Mouse (Mus musculus) small intestine, adult 2 months (tissue): ENCODE measurements around the gene Ptprj. TPM values are rescaled to one million over a fixed set of nuclear protein-coding genes. Genes with fewer than 3 reads are reported as not detected.

Experiments
- H3K27ac ChIP-seq: fragments of 200-500 bp; 2 replicates; pipeline ENCODE4 v1.5.1; 2012; ENCODE audit warnings: low read depth, low read length, control low read depth, inconsistent platforms; ENCODE audit not compliant: insufficient read depth
- H3K27me3 ChIP-seq: fragments of 200-500 bp; 2 replicates; pipeline ENCODE4 v1.6.1; 2012; ENCODE audit warnings: mild to moderate bottlenecking, moderate library complexity, low read length, inconsistent platforms; ENCODE audit not compliant: control insufficient read depth, insufficient read depth
- H3K36me3 ChIP-seq: fragments of 200-500 bp; 2 replicates; pipeline ENCODE4 v1.6.1; 2012; ENCODE audit warnings: mild to moderate bottlenecking, low read length, control low read depth, inconsistent platforms; ENCODE audit not compliant: control insufficient read depth, insufficient read depth
- H3K4me1 ChIP-seq: fragments of 200-500 bp; 2 replicates; pipeline ENCODE4 v1.6.1; 2012; ENCODE audit warnings: low read length, inconsistent platforms, mixed read lengths; ENCODE audit not compliant: control insufficient read depth, insufficient read depth, insufficient read length
- H3K4me3 ChIP-seq: fragments of 200-500 bp; 2 replicates; pipeline ENCODE4 v1.5.1; 2012; ENCODE audit warnings: low read depth, mild to moderate bottlenecking, control low read depth, inconsistent platforms, low read length, moderate library complexity
- CTCF ChIP-seq: fragments of 200-500 bp; IDR thresholded peaks from 2 replicates; pipeline ENCODE4 v1.5.1; 2012; ENCODE audit warnings: low read depth, mild to moderate bottlenecking, control low read depth, inconsistent platforms, low read length, moderate library complexity, mixed read lengths; ENCODE audit not compliant: insufficient replicate concordance, insufficient read length; ENCODE audit errors: extremely low read depth
- POLR2A ChIP-seq: fragments of 200-500 bp; IDR thresholded peaks from 2 replicates; pipeline ENCODE4 v1.6.1; 2012; ENCODE audit warnings: low read depth, mild to moderate bottlenecking, control low read depth, inconsistent platforms, low read length, moderate library complexity
- WGBS: fragments of 180-500 bp; shearing (Covaris S2); methylation state at CpG from one replicate; pipeline ENCODE4 v1.1.7; 2018; 5-methylcytosine and 5-hydroxymethylcytosine counted together
- polyA plus RNA-seq: library from polyadenylated mRNA; depleted of rRNA; stranded (reverse); fragments of >200 nt; gene quantifications from 2 replicates; pipeline ENCODE4 v1.2.3, GENCODE M21; 2012; rRNA removed

The Ptprj gene
- polyA plus RNA-seq: 3.4 and 7.3 TPM in 2 replicates

- Histone ChIP-seq H3K4me3 (peak within 1 kb of the TSS; percentile 94), H3K27me3 (no peaks in the 10 kb centered on the region), H3K27ac (peak within 1 kb of the TSS; percentile 42), H3K36me3 (no peaks in the 10 kb centered on the region), H3K4me1 (peaks cover 25% of the 10 kb centered on the region)
- peak; percentile 46; the same call in 1 of the 2 replicates for TF ChIP-seq POLR2A
- TF ChIP-seq CTCF: no peak
- WGBS: 1% methylated on average over 92 of the region's 100 CpGs
These were observed at the start of gene Ptprj for GRCm38 (mm10) chr2:90580236-90581005. Gene Ptprj, minus strand, starts transcription at chr2:90580647.

GRCm38 (mm10) chr2:90629552-90629951 is 49.1 kb upstream of the Ptprj start:
- Histone ChIP-seq H3K27me3 (no peaks in the 10 kb centered on the region), H3K36me3 (no peaks in the 10 kb centered on the region), H3K4me3 (no peak overlapping the region), H3K4me1 (no peaks in the 10 kb centered on the region), H3K27ac (no peak overlapping the region)
- TF ChIP-seq POLR2A: no peak
- 43% methylated on average over 2 of the region's 2 CpGs for WGBS

GRCm38 (mm10) chr2:90628261-90628660 is 47.8 kb upstream of the Ptprj start:
- no peak overlapping the region for H3K27ac ChIP-seq
- H3K27me3 ChIP-seq: no peaks in the 10 kb centered on the region
- H3K4me1 ChIP-seq: peaks cover 2% of the 10 kb centered on the region; the same call in 1 of the 2 replicates
- WGBS: 91% methylated on average over 5 of the region's 5 CpGs
- TF ChIP-seq CTCF (no peak), POLR2A (no peak)
- H3K36me3 ChIP-seq: no peaks in the 10 kb centered on the region
- H3K4me3 ChIP-seq: no peak overlapping the region

- Histone ChIP-seq H3K4me1 (peaks cover 4% of the 10 kb centered on the region; the same call in 1 of the 2 replicates), H3K27ac (no peak overlapping the region; the same call in 1 of the 2 replicates), H3K36me3 (no peaks in the 10 kb centered on the region), H3K4me3 (no peak overlapping the region), H3K27me3 (no peaks in the 10 kb centered on the region)
- TF ChIP-seq CTCF: peak; percentile 56; the same call in 1 of the 2 replicates
- no peak for TF ChIP-seq POLR2A
- 3% methylated on average over 6 of the region's 6 CpGs for WGBS
These were observed 44.5 kb upstream of the Ptprj start for GRCm38 (mm10) chr2:90624920-90625319.

- no peaks in the 10 kb centered on the region for H3K36me3 ChIP-seq
- no peak overlapping the region; the same call in 1 of the 2 replicates for H3K27ac ChIP-seq
- no peaks in the 10 kb centered on the region for H3K27me3 ChIP-seq
- peaks cover 10% of the 10 kb centered on the region; the same call in 1 of the 2 replicates for H3K4me1 ChIP-seq
- WGBS: 6% methylated on average over 4 of the region's 4 CpGs
- TF ChIP-seq CTCF: no peak
- no peak for TF ChIP-seq POLR2A
- no peak overlapping the region for H3K4me3 ChIP-seq
These were observed 43.9 kb upstream of the Ptprj start for GRCm38 (mm10) chr2:90624339-90624738.

- 71% methylated on average over 5 of the region's 5 CpGs for WGBS
- no peak for TF ChIP-seq POLR2A
- TF ChIP-seq CTCF: no peak
These were observed 40.4 kb upstream of the Ptprj start for GRCm38 (mm10) chr2:90620815-90621214.

GRCm38 (mm10) chr2:90619648-90620047 is 39.2 kb upstream of the Ptprj start:
- 41% methylated on average over 2 of the region's 2 CpGs for WGBS

More at GRCm38 (mm10) chr2:90620815-90621214, 40.4 kb upstream of the Ptprj start:
- no peak overlapping the region for H3K27ac ChIP-seq
- no peak overlapping the region for H3K4me3 ChIP-seq
- no peaks in the 10 kb centered on the region for H3K27me3 ChIP-seq
- peaks cover 13% of the 10 kb centered on the region; the same call in 1 of the 2 replicates for H3K4me1 ChIP-seq
- H3K36me3 ChIP-seq: no peaks in the 10 kb centered on the region

More at GRCm38 (mm10) chr2:90619648-90620047, 39.2 kb upstream of the Ptprj start:
- Histone ChIP-seq H3K4me3 (no peak overlapping the region), H3K36me3 (no peaks in the 10 kb centered on the region), H3K27me3 (no peaks in the 10 kb centered on the region), H3K4me1 (peaks cover 13% of the 10 kb centered on the region; the same call in 1 of the 2 replicates), H3K27ac (peak overlapping the region; percentile 21)
- TF ChIP-seq CTCF: no peak
- no peak for TF ChIP-seq POLR2A
